Mouse (Mus musculus): Measurements from ENCODE around the gene Eef1akmt2.

The Eef1akmt2 gene

DNA sequence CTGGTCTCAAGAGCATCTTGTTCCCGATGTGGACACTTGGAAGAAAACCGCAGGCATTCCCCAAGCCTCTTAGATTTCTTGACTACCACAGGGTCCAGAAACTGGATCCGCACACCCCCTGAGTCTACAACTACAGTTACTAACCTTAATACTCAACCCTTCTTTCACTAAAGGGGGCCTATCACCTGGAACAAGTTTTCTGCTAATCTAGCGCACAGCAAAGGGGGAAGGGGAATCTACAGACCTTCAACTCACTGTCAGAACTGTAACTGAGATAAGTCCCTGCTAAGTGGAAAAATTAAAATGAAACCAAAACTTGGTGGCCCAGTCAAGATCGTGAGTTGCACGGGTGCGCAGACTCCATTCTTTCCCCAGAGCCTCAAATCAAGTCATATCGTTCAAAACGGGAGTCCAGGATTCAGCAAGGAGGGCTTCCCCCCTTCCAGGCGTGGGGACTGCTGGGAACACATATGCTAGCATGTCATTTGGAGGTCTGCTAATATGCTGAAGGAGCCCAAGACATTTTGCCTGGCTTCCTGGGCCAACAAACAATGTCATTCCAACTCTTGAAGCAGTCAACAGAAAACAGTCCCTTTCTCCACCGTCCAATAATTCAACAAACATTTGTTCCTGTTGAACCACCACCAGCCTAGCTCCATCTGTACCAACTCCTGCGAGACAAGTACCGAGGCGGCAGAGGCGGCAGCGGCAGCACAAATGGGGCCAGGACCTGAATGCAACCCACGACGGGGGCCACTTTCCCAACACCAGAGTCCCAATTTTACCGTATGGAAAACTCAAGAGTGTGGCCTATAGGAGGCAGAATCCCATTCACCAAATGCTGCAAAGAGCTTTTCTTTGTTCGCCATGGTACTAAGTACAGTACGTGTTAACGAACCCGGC is 40.5 kb downstream of the Eef1akmt2 start:
- DNase-seq (ENCODE audit: low spot score in 2 of 2), result peak in 1 of 2 experiments; percentile 56

DNA sequence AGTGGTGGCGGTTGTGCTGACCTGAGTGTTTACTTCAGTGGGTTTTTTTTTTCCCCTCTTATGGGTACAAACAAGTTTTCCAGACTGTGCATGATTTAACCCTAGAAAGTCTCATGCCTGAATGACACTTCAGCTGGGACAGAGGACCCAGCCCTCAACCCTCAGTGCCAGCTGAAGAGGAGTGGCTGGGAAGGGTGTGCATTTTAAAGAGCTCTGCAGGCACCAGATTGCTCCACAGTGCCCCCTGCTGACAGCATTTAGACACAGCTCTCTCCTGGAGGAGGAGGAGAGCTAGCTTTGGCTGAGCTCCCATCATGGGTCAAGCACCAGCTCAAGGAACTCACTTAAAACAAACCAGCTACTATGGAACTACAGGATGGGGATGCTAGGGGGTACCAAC is 41.6 kb downstream of the Eef1akmt2 start:
- peak; percentile 91 to 96 for DNase-seq (ENCODE audit: low spot score in 2 of 2)

DNA sequence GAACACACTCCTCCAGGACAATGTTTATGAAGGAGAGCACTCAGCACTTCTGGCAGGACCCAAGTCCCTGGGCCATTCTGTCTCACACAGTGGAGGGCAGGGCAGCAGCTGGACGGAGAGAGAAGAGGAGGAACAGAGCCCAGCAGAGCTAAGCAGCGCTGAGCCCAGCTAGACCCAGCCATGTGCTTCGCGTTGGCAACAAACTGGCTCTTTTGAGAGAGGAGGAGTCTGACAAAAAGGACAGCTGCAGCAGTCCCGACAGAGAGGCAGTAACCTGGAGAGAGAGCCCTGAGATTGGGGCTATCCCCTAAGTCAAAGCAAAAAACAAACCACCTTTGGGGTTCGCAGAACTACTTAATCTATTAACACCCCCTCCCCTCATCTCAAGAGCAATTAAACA is 42.1 kb downstream of the Eef1akmt2 start:
- DNase-seq (ENCODE audit: low spot score in 2 of 2), result peak; percentile 64 to 70

DNA sequence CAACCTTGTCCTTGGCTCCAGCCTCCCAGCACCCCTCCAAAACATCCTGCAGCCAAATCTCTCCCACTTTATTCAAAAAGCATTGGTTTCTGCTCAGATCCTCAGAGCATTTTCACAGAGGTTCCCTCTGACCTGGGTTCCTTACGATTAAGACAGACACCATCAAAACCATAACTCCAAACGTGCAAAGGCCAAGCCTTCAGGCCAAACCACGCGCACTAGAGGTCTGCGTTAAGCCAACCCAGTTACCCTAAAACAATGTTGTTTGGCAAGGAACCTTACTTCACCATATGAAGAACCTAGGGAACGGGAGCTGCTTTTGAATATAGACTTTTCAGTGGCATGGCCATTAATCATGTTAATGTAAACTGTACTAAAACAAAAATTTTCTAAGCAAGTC is 42.8 kb downstream of the Eef1akmt2 start:
- no peak for DNase-seq (ENCODE audit: low spot score in 2 of 2)

- DNase-seq (ENCODE audit: low spot score in 2 of 2), result peak in 1 of 2 experiments; percentile 35
Measured at GRCm38 (mm10) chr7:132808841-132809682, 43.4 kb downstream of the Eef1akmt2 start.

DNA sequence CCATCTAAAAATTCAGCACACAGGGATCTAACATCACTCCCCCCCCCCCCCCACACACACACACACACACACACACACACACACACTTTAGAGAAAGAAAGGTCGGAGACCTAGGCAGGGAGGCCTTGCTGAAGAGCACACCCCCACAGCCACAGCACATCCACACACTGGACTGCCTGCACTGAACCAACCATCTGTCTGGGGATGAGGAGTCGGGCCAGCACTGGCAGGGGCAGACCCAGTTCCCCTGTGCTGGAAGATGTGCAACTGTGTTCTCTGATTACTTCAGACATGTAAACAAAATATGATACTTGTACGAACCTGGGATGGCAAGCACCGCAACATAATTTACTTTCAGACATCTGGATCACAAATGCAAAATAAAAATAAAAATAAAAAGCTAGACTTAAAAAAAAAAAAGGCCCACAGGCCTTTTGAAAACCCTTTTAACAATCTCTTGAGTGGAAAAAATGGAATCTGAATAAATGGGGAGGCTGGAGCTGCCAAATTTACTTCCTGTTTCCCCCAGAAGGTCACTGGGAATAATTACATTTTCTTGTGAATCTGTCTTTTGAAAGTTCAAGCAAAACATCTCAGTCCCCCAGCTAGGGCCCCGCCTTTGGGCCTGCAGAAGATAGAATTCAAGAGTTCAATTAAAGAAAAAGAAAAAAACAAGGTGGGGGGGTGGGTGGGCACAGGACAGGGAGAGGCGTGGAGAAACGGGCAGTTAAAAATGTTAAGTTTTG is 44.2 kb downstream of the Eef1akmt2 start:
- DNase-seq (ENCODE audit: low spot score in 2 of 2), result peak in 1 of 2 experiments; percentile 5

DNA sequence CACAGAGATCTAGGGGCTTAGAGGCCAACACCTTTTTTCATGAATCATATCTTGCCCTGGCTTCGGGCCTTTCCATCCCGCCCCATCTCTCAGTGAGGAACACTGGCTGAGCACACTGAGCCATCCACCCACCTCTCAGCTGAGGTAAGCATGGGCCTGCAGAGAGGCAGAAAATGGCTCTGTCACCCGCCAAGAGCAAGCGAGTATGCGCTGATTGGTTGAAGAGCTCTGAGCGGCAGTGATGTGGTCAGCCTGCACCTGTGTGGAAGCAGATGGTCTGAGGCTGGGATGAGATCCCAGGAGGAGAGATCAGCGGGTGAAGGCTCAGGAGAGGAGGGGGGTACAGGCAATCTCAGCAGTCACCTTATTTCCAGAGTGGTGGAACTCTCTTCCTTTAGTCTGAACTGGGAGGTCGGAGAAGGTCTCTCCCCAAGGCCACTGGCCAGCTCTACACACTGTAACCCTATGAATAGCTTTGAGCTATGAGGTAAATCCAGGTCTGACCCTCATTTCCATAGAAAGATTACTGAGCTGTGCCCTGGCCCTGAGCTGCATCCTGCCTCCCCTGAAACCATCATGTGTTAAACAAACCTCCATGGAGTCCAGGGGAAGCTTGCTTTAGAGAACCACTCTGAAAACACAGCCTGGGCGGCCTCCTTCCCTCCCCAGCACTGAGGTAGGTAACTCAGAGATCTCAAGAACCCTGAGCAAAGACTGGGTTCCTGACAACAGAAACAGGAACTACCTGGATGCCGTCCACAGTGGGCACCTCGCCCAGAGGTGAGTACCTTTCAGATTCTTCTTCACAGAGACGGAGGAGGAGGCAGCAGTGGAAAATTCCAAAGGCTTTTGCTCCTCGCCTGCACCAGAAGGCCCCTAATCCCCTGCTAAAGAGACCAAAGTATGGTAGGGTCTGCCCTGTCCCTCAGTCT is 45.3 kb downstream of the Eef1akmt2 start:
- DNase-seq (ENCODE audit: low spot score in 2 of 2), result peak in 1 of 2 experiments; percentile 52

DNA sequence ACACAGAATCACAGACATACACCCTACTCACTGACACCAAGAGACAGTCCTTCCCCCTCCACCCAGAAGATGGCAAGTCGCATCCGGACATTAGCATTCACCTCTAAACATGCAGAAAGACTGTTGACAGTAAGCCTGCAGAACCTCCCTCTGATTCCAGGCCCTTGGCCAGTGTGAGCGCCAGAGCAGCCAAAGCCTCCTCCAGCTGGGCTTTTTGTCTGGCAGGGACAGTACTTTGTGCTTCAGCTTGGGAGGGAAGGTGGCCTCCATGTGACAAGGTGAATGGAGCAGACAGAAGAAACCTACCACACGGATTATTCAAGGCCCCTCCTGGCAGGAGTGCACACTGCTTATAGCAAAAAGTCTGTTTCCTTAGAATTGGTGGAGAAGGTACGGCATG is 46.2 kb downstream of the Eef1akmt2 start:
- DNase-seq (ENCODE audit: low spot score in 2 of 2), result no peak

DNA sequence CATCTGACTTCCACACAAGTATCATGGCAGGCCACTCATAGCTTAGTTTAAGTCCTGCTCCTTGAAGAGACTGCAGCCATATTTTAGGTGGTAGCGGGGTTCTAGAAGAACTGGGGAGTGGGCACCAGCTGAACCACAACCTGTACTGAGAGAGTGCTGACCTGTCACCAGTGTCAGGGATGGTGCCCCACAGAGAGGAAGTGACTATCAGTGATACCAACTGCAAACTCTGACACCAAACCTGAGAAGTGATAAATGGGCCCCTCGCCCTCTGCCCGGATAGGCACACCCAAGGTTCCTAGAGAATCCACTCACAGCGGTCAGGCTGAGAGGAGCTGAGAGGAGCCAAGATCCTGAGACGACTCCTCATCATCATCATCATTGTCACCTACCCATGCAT is 47.5 kb downstream of the Eef1akmt2 start:
- DNase-seq (ENCODE audit: low spot score in 2 of 2), result no peak

GRCm38 (mm10) chr7:132804461-132804860 is 48.0 kb downstream of the Eef1akmt2 start:
- no peak for DNase-seq (ENCODE audit: low spot score in 2 of 2)

DNA sequence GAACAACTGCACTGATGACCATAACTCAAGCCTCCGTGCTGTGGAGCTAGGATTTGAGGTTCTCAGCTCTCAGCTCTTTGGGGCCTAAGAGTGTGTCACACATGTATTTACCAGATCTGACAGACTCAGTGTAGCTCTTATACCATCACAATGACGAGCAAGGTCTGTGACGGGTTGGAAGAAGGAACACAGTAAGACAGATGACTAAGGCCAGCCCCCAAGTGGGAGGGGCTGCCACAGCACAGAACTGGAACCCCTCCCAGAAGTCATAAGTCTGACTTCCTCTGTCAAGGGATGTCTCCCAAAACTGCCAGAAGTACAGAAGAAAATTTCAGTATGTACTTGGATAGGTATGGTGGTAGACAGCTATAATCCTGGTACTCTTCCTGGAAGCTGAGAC is 48.5 kb downstream of the Eef1akmt2 start:
- DNase-seq (ENCODE audit: low spot score in 2 of 2), result no peak

- DNase-seq (ENCODE audit: low spot score in 2 of 2), result no peak
Measured at GRCm38 (mm10) chr7:132803336-132803735, 49.1 kb downstream of the Eef1akmt2 start.

DNA sequence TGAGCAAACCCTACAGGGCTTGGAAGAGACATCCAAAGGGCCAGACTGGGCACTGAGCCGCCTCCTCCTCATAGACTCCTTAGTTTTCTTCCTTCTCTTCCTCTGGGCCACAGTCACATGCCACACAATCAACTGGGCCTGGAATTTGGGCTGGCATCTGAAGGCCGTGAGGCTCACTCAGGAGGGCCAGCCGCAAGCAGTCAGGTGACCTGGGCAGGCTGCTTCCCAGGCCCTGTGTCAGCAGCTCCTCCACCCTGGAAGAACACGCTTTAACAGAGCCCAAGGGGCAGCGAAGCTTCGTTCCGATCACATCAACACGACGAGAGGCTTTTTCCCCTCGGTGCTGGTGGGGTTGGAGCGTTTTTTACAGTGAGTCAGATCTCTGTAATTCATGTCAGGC is 49.8 kb downstream of the Eef1akmt2 start:
- DNase-seq (ENCODE audit: low spot score in 2 of 2), result no peak

- no peak for DNase-seq (ENCODE audit: low spot score in 2 of 2)
Measured at GRCm38 (mm10) chr7:132802066-132802465, 50.4 kb downstream of the Eef1akmt2 start.

- no peak for DNase-seq (ENCODE audit: low spot score in 2 of 2)
Measured at GRCm38 (mm10) chr7:132801509-132801908, 51.0 kb downstream of the Eef1akmt2 start.

DNA sequence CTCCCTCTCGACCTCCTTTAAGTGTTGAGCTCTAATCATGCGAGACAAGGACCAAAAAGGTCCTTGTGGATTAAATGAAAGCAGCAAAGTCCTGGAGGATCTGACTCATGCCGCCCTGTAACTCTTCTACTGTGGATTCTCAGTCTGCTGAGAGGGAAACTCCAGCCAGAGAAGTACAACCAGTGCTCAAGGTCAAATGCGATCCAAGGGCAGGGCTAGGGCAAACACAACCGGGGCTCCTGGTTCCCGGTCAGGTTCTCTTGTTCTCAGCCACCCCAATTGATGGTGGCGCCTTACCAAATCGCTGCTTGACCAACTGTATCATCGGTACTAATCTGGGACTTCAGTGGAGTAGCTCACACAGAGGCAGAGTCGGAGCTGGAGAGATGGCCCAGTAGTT is 51.6 kb downstream of the Eef1akmt2 start:
- no peak for DNase-seq (ENCODE audit: low spot score in 2 of 2)

DNA sequence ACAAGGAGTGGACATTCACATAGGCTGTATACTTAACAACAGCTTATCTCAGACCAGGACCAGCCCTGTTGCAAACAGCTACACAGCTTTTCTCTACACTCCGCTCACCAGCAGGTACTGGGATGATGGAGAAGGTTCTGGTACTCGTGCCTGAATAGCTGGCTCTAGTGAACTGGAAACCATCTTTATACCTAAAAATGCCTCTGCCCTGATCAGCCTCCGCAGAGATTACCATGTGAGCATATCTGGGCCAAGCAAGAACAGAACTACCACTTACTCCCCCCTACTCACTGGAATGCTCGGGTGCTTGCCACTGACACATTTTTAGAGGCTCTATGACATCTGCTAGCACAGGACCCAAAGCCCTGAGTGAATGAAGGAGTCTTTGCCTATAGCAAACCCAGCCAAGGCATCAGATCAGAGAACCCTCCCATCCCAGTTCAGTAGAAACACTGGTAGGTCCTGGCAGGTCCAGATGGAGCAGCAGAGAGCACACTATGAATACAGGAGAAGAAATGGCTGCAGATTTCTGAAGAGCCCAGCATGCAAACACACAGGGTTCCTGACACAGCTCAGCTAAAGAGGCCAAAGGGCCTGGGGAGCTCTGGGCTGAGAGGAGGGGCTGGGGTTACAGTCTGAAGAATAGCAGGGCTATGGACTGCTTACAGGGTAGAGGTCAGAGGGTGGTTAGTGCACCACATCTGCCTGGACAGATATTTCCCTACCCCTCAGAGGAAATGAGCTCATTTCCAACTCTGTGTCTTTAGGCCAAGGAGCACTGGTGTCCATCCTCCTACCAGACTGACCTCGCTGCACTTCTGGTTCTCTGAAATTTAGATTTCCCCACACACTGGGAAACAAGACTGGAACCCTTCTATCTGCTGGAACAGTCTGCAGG is 53.1 kb downstream of the Eef1akmt2 start:
- no peak for DNase-seq (ENCODE audit: low spot score in 2 of 2)

- no peak for DNase-seq (ENCODE audit: low spot score in 2 of 2)
Measured at GRCm38 (mm10) chr7:132795141-132795540, 57.3 kb downstream of the Eef1akmt2 start.

DNA sequence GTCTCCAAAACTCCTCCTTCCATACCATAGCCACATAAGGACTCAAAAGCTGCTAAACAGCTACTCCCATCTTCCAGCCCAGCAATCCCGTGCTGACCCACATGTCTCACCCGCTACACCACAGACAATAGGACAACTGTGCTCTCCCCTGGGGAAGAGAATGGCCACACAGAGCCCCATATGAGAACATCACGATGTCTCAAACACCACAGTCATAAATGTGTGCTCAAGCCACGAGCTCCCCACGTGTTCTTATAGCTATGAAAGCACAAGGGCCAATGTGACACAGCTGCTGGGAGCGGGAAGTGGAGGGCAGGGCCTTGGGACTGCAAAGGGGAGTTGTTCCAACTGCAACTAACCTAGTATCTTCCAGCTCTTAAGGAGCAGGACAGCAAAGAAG is 59.0 kb downstream of the Eef1akmt2 start:
- no peak for DNase-seq (ENCODE audit: low spot score in 2 of 2)

All from right cerebral cortex, adult 2 months (tissue).